Mouse (Mus musculus): Measurements from ENCODE around the gene Rapgef1.
"Not testable (repeated sequence)": the region's sequence is repeated elsewhere in the genome, so short reads cannot be mapped to it uniquely, and the experiment has no call there.

The Rapgef1 gene

GRCm38 (mm10) chr2:29703104-29704081 lies 83.9 kb downstream of the Rapgef1 start:
- no peak for ATAC-seq (ENCODE audit: low TSS enrichment)

DNA sequence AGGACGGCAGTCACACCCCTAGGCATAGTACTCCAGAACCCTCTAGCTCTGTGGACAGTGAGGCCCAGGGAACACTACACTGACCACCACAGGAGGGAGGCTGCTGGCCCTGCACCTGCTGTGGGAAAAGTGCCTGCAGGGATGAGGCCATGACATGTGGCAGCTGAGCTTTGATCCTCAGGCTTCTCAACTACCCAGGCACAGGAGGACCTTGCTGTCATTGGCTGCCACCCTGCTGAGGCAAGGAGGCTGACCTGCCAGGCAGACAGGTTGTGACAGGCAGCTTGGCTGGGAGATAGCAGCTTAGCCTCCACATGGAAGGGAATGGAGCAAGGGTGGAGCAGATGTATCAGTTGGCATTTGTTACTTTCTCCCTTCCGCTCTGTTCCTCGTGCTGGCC lies 86.0 kb downstream of the Rapgef1 start:
- no peak for ATAC-seq (ENCODE audit: low TSS enrichment)

GRCm38 (mm10) chr2:29706726-29707620 lies 87.5 kb downstream of the Rapgef1 start:
- ATAC-seq (ENCODE audit: low TSS enrichment) = no peak

GRCm38 (mm10) chr2:29707731-29708130 lies 88.2 kb downstream of the Rapgef1 start:
- ATAC-seq (ENCODE audit: low TSS enrichment) = no peak

GRCm38 (mm10) chr2:29708209-29708608 lies 88.7 kb downstream of the Rapgef1 start:
- not testable (repeated sequence) for ATAC-seq (ENCODE audit: low TSS enrichment)

DNA sequence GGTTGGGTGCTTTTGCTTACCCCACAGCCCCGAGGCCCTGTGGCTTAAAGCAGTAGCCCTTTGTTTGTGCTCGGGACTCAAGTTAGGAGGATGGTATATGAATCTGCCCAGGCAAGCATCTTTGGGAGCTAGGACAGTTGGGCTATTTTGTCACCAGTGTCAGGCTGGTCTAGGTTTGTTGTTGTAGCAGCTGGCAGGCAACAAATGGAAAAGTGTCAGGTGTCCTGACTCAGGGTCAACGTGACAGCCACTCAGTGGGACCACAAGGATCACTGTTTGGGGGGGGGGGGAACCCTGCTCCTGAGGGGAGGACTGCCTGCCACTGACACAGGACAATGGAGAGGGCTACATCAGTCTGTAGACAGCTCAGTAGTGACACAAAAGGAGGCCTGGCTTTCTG lies 91.5 kb downstream of the Rapgef1 start:
- ATAC-seq (ENCODE audit: low TSS enrichment) = no peak

DNA sequence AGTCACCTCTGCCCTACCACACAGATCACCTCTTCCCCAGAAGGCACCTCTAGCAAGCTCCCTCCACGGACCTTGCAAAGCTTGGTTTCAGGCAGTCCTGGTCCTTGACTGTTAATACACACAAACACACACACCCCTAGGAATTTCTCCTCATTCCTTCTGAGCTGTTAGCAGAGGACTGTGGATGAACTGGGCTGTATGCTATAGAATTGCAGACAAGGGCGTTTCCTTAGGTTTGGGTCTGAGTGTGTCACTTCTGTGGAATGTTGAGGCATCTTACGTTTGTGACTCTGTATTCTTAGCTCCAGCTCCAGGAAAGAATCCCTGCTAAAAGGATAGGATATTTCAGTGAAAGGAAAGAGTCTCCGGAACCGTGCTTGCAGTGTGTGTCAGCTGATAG lies 92.4 kb downstream of the Rapgef1 start:
- no peak for ATAC-seq (ENCODE audit: low TSS enrichment)

- no peak for ATAC-seq (ENCODE audit: low TSS enrichment)
These were observed 94.0 kb downstream of the Rapgef1 start for GRCm38 (mm10) chr2:29713501-29713900.

DNA sequence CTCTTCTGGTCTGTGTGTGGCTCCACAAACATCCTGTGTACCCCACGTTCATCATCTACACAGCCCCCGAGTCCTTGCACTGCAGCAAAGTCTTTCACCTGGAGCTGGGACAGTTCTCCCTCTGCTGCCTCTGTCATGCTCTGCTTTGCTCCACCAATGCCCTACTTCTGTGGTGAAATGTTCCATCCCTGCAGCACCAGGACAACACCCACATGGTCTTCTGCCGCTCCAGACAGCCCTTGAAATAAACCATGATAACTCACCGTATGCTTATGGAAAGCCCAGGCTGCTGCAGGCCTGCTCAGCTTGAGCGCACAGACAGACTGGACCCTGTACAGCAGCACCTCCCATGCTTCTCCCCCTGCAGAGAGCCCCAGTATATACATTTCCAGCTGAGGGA lies 94.6 kb downstream of the Rapgef1 start:
- ATAC-seq (ENCODE audit: low TSS enrichment) = peak; percentile 81

DNA sequence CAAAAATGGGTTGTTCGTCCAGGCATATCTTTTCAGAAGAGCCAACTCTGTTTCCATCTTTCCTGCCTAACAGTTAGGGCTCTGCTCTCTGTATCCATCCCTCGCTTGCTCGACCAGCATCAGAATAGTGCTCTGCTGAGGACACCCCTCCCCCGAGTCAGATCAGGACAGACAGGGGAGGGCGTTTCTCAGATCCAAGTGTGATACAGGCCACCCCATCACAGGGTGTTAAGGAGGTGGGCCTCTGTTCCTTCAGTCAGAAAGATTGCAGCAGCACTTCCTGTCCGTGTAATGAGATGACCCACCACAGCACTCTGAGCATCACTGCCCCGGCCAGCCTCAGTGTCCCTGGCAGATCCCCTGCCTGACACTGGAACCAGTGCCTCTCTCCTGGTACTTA lies 96.6 kb downstream of the Rapgef1 start:
- no peak for ATAC-seq (ENCODE audit: low TSS enrichment)

DNA sequence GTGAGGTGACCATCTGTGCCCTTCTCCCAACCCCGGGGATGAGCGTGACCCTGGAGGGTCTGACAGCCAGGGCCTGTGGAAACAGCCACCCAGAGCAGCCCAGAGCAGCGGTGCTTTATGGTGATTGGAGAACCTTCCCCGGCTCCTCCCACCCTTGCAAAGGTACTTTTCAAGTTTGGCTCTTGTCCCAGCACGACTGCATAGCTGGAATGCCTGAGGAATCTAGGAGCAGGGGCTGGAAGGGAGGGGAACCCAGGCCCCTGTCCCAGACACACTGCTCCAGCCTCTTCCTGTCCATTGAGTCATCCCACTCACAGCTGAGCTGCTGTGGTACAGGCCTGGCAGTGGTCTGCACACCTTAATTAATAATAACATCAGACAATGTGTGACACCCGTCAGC lies 97.2 kb downstream of the Rapgef1 start:
- ATAC-seq (ENCODE audit: low TSS enrichment) = peak; percentile 44

- no peak for ATAC-seq (ENCODE audit: low TSS enrichment)
These were observed 99.1 kb downstream of the Rapgef1 start for GRCm38 (mm10) chr2:29718581-29718980.

GRCm38 (mm10) chr2:29723132-29723531 lies 103.6 kb downstream of the Rapgef1 start:
- no peak for ATAC-seq (ENCODE audit: low TSS enrichment)

GRCm38 (mm10) chr2:29724664-29725365 lies 105.3 kb downstream of the Rapgef1 start:
- no peak for ATAC-seq (ENCODE audit: low TSS enrichment)

DNA sequence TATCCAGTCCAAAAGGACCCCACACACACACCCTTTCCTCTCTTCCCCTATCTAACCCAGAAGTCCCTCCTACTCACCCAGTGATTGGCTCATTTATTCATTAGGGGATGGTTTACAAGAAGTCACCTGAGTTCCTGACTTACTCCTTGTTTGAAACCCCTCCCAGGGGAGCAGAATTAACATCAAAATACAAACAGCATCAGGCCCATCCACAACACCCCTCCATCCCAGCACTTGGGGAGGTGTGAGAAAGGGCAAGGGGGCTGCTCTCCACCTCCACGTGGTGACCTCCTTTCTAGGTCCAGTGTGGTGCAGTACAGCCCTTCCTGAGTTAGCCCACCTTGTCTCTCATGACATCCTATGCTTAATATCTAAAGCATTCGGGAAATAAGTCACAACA lies 110.0 kb downstream of the Rapgef1 start:
- no peak for ATAC-seq (ENCODE audit: low TSS enrichment)

- ATAC-seq (ENCODE audit: low TSS enrichment) = no peak
These were observed 112.0 kb downstream of the Rapgef1 start for GRCm38 (mm10) chr2:29731545-29731944.

DNA sequence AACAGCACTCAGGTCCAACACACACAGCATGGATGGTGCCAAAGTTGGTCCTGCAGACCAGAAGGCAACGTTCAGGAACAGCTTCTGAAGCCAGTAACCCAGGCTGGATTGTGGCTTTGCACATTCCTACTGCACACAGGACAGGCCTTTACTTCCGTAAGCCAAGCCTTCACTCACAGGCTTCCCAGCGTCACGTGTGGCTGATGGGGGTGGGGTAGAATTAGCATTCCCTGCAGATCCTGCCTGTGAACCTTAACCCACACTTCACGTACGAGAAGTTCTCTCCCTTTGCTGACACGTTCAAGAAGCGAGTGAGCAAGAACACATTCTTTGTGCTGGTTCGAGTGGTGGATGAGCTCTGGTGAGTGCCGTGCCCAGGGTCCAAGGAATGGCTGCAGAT lies 113.0 kb downstream of the Rapgef1 start:
- ATAC-seq (ENCODE audit: low TSS enrichment) = no peak

DNA sequence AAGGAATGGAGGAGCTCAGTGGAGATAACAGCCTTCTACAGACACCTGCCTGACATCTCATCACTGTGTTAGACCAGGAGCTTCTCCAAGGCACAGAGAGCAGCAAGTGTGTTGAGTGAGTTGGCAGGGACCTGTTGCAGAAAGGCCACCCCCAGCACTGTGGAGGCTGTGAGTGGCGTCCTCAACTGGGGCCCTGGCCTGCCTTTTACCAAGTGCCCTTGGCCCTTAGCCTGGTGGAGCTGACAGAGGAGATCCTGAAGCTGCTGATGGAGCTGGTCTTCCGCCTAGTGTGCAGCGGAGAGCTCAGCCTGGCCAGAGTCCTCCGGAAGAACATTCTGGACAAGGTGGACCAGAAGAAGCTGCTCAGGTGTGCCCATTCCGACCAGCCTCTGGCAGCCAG lies 113.8 kb downstream of the Rapgef1 start:
- no peak for ATAC-seq (ENCODE audit: low TSS enrichment)

GRCm38 (mm10) chr2:29735708-29736107 lies 116.2 kb downstream of the Rapgef1 start:
- ATAC-seq (ENCODE audit: low TSS enrichment) = no peak

- ATAC-seq (ENCODE audit: low TSS enrichment) = no peak
These were observed 117.8 kb downstream of the Rapgef1 start for GRCm38 (mm10) chr2:29737209-29737925.

- no peak for ATAC-seq (ENCODE audit: low TSS enrichment)
These were observed 119.3 kb downstream of the Rapgef1 start for GRCm38 (mm10) chr2:29738799-29739198.
